Mouse (Mus musculus): ENCODE measurements around the gene Ddx24.

- TF ChIP-seq CTCF (IDR thresholded peaks at IDR 0.05; ENCODE audit: borderline replicate concordance, control insufficient read depth, extremely low read depth, insufficient read depth, low read length, poor library complexity) (peak; percentile 78), POLR2A (IDR thresholded peaks at IDR 0.05; ENCODE audit: control insufficient read depth, extremely low read depth, insufficient read depth, low read length, poor library complexity) (no peak)
These were observed 57.9 kb downstream of the Ddx24 start for GRCm38 (mm10) chr12:103367620-103368325.
